Mouse (Mus musculus) lung, postnatal 14 days (tissue): ENCODE results near the gene Glg1.
"Not testable (repeated sequence)": the region's sequence is repeated elsewhere in the genome, so short reads cannot be mapped to it uniquely, and the experiment has no call there.

Experiments used
- DNase-seq: peaks from one replicate; pipeline ENCODE4 v3.0.0; 2021

Gene Glg1

DNA sequence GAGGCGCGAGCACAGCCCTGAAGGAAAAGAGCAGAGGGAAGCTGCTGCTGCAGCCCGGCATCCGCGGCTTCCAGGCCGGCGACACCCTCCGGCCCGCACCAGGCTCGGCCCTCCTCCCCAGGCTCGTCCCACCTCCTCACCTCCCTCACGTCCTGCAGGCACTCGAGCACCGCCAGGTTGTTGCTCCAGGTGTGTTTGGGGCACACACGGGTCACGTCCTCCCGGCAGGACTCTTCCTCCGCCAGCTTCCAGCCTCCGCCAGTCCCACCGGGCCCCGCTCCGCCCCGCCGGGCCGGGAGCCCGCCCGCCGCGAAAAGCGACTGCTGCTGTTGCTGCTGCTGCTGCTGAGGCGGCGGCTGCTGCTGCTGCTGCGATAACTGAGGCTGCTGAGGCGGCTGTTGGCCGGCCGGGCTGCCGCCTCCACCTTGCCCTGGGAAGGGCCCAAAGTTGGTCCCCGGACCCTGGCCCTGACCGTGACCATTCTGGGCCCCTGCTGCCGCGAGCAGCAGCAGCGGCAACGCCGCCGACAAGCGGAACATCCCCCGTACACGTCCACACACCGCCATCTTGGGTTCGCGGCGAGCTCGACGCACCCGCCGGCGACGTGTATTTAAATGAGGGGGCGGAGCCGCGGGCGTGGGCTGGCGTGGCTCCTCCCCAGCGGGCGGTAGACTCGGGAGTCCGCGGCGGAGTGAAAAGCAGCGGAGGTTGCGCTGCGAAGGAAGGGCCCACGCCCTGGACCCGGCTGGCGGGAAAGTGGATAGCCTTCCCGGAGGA lies at the start of gene Glg1:
TSS of gene Glg1 (minus strand) at position 586 of the 777 bp plus-strand sequence.
- DNase-seq: peak; percentile 96

DNA sequence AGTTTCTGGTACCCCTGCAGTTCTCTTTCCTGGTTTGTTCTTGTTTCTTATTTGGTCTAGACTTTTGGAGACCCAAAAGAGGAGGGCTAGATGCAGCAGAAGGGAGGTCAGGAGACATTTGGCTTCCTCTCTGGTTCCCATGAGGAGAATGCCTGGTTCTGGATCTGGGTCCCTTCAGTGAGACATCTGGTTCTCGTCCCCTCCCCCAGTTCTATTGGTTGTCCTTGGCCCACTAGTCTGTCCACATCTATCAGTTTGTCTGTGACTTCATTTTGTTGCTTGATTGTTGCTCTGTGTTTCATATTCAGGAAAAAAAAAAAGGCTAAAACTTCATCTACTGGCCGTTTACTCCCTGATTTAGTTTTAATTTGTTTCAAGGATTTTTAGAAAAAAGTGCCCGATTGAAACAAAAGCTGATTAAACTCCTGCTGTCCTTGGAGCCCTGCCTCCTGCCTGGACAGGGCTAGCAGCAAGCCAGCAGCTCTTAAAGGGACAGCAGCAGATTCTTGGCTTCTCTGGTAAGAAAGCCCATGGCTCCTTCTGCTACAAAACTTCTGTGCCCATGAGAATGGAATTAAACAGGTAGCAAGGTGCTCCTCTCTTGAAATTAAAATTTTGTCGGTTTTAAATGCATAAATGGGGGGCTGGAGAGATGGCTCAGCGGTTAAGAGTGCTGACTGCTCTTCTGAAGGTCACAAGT lies 46.2 kb upstream of the Glg1 start:
- DNase-seq: no peak

DNA sequence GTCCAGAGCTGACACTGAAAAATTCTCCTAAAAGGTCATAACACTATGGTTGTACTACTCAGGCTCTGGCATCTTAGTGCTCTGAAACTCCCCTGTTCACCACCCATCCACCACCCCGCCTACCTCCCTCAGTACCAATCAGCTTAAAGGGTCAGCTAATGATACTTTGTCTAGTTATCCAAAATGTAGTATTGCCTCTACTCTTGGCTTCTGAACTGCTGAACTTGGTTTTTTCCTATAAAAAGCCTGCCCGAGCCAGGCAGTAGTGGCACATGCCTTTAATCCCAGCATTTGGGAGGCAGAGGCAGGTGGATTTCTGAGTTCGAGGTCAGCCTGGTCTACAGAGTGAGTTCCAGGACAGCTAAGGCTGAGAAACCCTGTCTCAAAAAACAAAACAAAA lies 45.3 kb upstream of the Glg1 start:
- no peak for DNase-seq

DNA sequence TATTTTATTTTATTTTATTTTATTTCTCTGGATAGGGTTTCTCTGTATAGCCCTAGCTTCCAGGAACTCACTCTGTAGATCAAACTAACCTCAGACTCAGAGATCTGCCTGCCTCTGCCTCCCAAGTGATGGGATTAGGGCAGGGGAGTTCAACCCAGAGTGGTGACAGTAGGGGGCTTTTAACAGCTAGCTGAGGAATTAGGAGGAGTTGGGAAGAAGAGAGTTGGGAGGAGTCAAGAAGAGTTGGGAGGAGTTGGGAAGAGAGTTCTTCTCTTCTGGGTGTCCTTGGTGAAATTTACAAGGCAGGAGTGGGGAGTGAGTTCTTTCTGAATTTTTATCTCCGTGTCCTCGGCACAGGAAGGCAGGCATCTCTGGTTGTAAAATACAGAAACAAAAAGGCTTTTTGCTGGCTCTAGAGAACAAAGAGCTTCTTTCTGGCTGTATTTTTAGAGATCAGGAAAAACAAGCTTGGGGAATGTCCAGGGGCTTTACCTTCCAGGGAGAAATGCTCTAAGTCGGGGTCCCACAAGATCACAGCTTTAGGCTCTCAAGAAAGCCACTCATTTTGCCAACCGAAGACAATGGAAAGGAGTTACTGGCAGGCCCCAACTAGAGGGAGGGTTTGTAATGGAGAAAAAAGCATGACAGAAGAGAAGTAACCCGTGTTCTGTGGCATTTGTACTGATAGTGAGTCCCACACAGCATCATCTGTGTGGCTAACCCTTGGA lies 44.2 kb upstream of the Glg1 start:
- DNase-seq: not testable (repeated sequence)

DNA sequence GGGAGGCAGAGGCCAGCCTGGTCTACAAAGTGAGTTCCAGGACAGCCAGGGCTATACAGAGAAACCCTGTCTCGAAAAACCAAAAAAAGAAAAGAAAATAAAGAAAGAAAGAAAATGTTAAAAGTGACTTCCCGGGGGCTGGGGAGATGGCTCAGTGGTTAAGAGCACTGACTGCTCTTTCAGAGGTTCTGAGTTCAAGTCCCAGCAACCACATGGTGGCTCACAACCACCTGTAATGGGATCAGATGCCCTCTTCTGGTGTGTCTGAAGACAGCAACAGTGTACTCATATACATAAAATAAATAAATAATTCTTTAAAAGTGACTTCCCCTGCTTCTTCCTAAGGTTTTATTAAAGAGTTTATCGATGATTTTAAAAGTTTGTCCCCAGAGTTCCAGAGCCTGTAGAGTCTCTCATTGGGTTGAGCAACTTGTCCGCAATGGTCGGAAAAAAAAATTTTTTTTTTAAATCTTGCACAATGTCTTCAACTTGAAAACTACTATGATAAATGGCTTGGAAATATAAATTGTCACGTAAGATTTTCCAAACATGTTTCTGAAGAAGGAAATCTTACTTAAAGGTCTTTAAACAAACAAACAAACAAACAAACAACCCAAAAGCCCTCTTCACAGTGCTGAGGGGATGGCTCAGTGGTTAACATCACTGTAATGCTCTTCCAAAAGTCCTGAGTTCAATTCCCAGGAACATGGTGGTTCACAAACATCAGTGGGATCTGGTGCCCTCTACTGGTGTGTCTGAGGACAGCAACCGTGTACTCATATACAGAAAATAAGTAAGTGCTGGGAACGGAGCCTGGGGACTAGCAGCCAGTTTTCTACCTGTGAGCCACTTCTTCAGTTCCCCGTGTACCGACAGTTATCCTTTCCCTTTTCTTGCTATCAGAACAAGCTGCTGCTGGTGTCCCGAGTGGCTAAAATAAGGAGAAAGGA lies 41.9 kb upstream of the Glg1 start:
- peak; percentile 3 for DNase-seq

DNA sequence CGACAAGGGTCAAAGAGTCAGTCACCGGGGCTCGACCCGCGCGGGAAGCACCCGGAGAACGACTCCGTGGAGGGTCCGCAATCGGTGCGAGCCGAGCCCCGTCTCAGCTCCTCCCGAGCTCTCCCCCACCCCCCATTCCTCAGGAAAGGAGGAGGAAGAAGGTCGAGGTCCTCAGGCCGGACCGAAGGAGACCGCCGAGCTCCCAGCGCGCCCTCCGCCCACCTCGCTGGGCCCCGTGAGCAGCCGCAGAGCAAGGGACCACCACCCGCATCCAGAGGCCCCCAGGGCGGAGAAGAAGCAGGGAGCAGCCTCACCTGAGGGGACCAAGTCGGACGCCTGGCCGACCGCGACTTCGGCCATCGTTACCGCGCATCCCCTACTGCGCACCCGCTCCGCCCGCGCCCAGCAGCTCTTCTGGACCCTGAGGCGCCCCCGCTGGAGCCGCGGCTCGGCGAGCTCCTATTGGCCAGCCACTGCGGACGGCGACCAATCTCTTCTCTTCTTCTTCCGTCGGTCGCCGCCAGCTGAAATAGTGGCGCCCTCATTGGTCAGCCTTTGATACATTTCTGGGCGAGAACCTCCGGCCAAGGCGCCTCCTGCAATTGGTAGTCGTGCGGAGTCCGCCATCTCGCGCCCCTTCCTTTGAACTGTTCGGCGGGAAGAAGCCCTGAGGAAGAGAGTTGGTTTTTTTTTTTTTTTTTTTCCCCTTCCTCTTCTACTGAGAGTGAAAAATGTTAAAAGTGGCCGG lies 41.0 kb upstream of the Glg1 start, which contains the start of gene Rfwd3:
TSS of gene Rfwd3 (minus strand) at position 402 of the 748 bp plus-strand sequence.
- DNase-seq: peak; percentile 95

DNA sequence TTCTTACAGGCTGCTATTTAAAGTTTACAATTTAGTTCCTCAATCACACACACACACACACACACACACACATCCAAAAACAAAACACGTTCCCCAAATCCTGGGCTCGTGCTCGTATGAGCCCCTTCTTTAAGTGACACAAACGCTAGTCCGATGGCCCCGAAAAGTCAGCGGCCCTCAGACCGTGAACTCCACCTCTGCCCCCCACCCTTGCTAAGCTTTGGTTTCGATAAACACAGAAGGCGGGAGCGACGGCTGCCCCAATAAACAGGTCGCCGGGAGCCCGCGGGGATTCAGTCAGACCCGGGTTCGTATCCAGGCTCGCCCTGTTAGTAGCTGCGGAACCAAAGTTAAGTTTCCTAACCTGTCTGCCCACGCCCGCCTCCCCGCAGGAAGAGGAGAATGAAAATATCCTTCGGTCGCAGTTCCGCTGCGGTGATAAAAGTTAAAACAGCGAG lies 40.4 kb upstream of the Glg1 start:
- peak; percentile 60 for DNase-seq

DNA sequence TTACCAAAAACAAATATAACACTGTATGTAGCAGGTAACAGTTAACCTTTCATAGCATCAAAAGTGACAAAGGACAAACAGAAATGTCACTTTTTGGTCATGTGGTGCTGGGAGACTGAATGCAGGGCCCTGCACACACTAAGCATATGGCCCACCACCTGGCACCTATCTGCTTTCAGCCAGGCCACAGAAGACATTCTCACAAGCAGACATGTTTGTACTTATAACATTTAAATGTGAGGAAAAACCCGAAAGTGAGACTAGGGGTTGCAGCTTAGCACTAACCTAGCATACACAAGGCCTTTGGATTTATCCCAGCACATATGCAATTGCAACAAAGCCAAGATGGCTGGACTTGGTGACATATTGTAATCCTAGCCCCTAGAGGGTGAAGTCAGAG lies 39.0 kb upstream of the Glg1 start:
- DNase-seq: no peak

DNA sequence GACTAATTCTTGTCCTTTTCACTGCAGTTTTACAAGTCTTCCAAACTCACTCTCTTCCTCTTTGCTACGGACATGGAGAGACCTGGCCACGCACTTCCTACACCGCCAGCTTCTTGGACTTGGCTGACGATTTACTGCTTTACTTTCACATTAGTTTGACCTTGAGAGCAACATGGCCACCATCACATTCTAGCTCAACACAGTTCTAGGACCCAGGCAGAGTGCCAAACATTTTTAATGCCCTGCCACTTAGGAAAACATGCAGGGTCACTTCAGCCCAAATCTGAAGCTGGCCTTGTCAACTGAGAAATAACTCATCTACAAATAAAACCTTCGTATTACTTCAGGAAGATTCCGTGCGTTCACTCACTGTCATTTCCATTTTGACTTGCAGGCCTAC lies 32.7 kb upstream of the Glg1 start:
- DNase-seq: no peak

DNA sequence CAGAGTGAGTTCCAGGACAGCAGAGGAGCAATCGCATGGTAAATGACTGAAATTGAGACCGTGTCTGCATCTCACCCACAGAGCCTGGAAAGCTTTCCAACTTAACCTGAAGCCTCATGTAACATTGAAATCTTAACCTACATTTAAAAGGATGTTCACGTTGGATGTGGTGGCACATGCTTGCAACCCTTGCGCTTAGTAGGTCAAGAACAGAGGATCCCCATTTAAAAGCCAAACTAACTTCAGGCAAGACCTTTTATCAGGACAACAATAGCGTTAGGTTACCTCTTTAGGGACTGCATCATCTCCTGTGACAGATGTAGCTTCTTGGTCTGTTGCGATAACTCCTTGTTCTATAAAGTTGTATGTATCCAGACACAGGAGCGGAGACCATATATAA lies 31.6 kb upstream of the Glg1 start:
- DNase-seq: no peak

DNA sequence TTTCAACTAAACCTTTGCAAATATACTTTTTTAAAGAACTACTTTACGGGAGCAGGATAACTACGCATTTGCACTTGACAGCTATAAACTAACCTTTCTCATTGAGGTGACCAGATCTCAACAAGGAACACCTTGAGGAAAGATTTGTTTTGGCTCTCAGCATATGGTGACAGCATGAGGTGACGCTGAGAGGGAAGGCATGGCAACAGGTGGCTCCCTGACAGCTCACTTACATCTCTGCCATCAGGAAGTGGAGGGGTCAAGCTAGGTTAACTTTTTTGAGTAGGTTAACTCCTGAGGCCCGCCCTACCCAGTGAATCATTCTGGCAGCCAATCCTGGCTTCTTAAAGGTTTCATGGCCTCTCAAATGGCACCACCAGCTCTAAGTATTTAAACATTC lies 26.6 kb upstream of the Glg1 start:
- no peak for DNase-seq

DNA sequence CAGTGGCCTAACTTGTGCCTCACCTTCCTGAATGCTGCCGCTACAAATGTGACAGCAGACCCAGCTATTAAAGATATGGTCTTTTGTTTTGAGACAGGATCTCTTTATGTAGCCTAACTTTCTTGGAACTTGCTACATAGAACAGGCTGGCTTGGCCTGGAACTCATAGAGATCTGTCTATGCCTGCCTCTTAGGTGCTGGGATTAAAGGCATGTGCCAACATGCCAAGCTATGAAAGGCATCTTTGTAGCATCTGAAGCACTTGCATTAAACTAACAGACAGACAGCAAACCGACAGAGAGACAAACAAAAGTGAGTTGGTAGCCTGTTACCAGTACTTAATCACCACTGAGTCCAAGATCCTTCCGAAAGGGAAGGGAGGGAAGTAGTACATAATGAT lies 23.1 kb upstream of the Glg1 start:
- no peak for DNase-seq

DNA sequence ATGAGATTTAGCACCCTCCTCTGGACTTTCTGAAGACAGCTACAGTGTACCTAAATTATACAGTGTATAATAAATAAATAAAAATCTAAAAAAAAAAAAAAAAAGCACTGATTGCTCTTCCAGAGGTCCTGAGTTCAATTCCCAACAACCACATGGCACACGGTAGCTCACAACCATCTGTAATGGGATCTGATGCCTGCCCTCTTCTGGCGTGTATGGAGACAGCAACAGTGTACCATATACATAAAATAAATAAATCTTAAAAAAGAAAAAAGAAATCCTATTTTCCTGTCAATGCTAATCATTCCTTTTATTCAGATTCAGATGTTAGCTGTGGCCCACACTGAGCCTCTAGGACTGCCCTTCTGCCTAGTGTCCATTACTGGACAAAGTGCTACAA lies 9.3 kb upstream of the Glg1 start:
- no peak for DNase-seq

DNA sequence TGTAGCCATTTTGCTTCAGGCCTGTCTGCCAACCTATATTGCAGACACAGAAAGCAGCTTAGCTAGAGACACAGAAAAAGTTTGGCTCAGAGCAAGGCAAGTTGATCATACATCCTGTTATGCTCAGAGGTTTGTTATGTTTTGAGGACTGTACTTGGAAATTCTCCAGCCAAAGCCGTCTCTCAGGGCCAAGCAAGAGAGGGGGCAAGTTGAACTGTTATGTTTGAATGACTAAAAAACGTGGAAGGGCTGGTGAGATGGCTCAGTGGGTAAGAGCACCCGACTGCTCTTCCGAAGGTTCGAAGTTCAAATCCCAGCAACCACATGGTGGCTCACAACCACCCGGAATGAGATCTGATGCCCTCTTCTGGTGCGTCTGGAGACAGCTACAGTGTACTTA lies 7.1 kb upstream of the Glg1 start:
- DNase-seq: peak; percentile 4

DNA sequence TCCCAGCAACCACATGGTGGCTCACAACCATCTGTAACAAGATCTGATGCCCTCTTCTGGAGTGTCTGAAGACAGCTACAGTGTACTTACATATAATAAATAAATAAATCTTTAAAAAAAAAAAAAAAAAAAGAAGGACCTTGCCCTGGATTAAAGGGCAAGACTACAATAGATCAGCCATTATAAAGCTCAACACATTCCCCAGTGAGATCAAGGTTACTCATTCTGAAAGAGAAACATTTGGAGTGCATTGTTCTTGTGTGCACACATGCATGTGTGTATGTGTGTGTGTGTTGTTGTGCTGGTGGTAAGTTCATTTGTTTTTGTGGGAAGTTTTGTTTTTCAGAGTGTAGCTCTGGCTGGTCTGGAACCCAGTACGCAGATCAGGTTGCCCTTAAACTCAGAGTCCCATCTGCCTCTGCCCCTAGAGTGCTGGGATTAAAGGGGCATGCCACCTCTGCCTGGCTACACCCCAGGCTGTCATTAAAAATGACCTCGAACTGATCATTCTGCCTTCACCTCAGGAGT lies 5.7 kb upstream of the Glg1 start:
- no peak for DNase-seq

DNA sequence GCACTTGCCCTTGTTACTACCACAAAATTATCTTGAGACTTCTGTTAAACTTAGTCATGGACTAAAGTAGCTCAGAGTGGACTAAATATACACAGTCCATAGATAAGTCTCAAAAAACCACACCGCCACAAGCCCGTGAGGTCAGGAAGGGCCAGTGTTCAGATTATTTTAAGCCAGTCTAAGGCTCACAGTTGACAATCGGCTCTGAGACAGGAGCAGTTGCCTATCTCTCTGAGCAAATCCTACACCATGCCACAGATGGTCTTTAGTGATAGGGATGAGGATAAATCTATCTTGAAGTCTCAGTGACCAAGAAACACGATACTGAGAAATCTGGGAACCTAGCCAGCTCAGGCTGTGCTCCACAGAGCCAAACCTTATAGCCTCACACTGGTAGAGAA lies 3.0 kb upstream of the Glg1 start:
- DNase-seq: no peak

DNA sequence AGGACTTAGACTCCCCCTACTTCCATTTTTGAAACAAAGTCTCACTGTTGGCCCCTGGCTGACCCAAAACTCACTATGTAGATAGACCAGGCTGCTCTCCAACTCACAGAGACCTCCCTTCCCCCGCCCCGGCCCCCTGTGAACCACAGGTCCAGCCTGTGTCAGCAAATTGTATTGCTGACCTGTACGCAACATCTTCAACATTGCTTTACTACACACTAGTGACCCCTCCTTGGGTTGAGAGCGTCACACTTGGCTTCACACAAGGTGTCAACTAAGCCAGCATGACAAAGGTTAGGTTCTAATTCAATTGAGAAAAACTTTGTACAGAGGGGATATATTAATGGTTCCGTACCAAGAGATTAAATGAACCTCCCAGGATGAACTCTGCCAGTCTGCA lies 1.2 kb upstream of the Glg1 start:
- no peak for DNase-seq

DNA sequence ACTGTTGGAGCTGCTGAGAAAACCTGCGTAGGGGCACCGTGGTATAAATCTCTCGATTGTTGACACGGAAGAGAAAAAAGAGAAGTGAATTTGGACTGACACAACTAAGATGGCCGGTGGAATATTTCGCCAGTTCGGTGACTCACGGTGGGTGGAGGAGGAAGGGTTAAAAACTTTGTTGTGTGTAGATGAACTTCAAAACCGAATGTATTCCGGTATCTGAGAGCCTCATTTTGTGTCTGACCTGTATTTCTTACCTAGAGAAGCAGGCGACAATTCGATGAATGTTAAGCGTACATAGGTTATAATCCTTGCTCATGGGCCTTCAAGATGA lies 359 bp upstream of the Glg1 start:
- no peak for DNase-seq

DNA sequence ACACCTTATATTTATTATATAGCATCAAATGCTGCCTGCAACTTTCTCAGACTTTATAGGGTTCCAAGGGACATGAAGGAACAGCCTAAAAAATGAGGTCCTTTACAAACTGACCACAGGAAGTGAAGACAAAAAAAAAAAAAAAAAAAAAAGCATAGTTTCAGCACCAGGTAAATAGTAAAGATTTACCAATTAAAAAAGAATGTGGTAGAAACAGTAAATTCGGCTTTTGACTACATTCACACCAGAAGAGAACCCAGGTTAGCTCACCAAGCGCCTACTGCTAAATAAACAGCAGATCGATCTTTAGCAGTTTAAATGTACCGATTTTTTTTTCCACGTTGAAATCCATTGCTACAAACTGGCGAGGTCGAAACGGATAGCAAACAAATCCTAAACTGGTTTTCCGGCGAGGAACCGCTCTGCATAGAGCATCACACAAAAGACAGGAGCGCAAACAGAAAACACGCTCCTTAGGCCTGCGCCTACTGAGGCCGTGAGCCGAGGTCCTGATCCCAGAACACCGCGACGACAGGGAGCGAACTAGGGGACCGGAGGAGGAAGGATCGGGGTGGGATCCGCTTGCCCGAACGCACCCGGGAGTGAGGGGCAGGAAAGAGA lies 896 bp downstream of the Glg1 start:
- no peak for DNase-seq

DNA sequence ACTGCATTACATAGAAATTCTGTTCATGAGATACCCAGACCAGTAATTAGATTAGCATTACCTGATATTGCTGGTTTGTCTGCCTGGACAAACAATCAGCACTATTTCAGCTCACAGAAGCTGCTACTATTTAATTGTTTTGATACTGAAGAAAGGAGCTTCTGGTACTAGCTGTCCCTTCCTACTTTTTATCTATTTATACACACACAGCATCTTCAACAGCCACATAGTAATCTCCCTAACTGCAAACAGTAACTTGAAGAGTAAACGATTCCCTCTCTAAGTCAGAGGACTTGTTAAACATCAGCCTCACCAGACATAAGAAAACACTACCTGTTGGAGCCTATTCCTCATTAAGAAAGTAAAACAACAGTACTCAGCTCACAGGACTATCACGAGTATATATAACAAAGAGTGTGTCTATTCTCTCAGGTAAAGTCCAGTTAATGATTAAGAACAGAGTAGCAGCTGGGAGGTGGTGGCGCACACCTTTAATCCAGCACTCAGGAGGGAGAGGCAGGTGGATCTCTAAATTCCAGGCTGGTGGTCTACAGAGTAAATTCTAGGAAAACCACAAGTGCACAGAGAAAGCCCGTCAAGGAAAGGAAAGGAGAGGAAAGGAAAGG lies 6.4 kb downstream of the Glg1 start:
- DNase-seq: no peak

DNA sequence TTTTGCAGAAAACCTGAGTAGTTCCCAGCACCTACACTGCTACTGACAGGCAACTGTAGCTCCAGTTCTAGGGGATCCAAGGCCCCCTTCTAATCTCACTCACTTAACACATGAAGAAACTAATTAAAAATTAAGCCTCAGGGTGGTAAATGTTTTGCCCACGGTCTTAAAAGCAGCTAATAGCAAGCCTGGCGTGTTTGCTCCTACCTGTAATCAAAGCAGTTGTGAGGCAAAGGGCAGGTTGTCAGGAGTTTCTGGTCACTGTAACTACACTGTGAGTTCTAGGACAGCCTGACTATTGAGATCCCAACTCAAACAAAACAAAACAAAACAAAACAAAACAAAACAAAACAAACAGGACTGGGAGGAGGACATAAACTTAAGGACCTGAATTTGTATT lies 8.9 kb downstream of the Glg1 start:
- no peak for DNase-seq
